14 mouse cellular contexts compared by ENCODE assay signal in the genomic region with DNA sequence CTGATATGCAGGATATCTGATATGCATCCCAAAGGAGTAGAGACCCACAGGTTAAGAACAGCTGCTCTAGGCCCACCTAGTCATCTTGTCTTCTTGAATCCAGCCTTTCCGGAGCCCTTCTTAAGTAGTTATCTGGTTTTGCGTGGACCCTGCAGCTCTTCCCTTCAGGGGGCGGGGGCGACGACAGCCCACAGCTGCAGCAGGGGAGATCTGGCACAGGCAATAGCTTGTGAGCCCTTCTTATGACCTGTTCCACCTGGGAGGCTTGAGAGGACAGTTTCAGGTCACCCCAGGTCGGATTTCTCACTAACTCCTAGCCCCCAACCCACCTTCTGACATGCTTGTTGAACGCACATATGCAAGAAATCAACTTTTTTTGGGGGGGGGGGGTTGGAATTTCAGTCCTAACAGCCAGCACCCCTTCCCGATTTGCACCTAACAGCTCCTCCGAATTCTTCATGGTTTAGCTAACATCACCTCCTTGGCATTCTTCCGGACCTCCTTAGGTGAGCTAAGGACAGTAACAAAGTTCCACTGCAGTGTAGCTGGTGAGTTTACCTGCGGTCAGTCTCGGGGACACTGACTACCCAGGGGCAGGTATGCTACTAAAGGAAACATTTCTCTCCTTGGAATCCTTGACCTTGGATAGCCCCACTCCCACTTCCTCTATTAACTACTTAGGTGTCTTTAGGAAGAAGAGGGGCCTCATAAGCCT. TPM values are rescaled to one million over a fixed set of nuclear protein-coding genes. Genes with fewer than 3 reads are reported as not detected.
A peak's percentile ranks its signal among the peaks of the same experiment; 100 is the strongest.
DNase-seq lines count a peak whose midpoint lies in the region; ATAC-seq lines count a peak whose summit lies in the region.
"Had no signal": no experiment of that assay in that cellular context is flagged by ENCODE, and none has a peak within 500 bp of the region (broad histone marks: within the 10 kb centered on the region; RNA-seq: fewer than 3 reads in every experiment).

No protein-coding gene starts in this region.

- no peaks in the 10 kb centered on the region for H3K9me3 ChIP-seq in limb, embryonic 12.5 days
- H3K9me3 ChIP-seq in limb, embryonic 10.5 days (replicated peaks) = no peaks in the 10 kb centered on the region
- no peaks in the 10 kb centered on the region for H3K9me3 ChIP-seq in limb, embryonic 13.5 days
- H3K9me3 ChIP-seq: neural tube, embryonic 12.5 days had no signal

- H3K4me2 ChIP-seq in limb, embryonic 12.5 days = 0 out of 2 replicates have a peak overlapping the region, but pooled peaks have one; percentile 58
- peak overlapping the region; percentile 71; the same call in 1 of the 2 replicates for H3K4me2 ChIP-seq in limb, embryonic 13.5 days (replicated peaks)

- WGBS in limb, embryonic 12.5 days = 74% methylated on average over 12 of the region's 12 CpGs
- WGBS in limb, embryonic 10.5 days = 68% methylated on average over 12 of the region's 12 CpGs
- whole genome bisulfite sequencing in limb, embryonic 13.5 days = 69% methylated on average over 12 of the region's 12 CpGs

- no peak overlapping the region for H3K4me3 ChIP-seq in limb, embryonic 12.5 days (replicated peaks)
- H3K4me3 ChIP-seq in limb, embryonic 10.5 days = no peak overlapping the region; the same call in 1 of the 2 replicates
- no peak overlapping the region for H3K4me3 ChIP-seq in limb, embryonic 13.5 days

- peak; percentile 92 for DNase-seq in heart, adult 11 months
- DNase-seq in heart, postnatal 14 days = no peak
- no peak for DNase-seq in limb, embryonic 10.5 days (ENCODE audit: low spot score)
- DNase-seq in cerebellum, postnatal 14 days = peak; percentile 29 to 34
- DNase-seq in thymus, postnatal 4 days = no peak
- no peak for DNase-seq in layer of hippocampus, postnatal 10 days (ENCODE audit: low spot score in 2 of 2)

- no peak overlapping the region for H3K27ac ChIP-seq in limb, embryonic 12.5 days
- no peak overlapping the region for H3K27ac ChIP-seq in limb, embryonic 10.5 days
- no peak overlapping the region for H3K27ac ChIP-seq in limb, embryonic 13.5 days

- H3K36me3 ChIP-seq in limb, embryonic 12.5 days = no peaks in the 10 kb centered on the region
- no peaks in the 10 kb centered on the region for H3K36me3 ChIP-seq in limb, embryonic 10.5 days
- no peaks in the 10 kb centered on the region for H3K36me3 ChIP-seq in limb, embryonic 13.5 days
- H3K36me3 ChIP-seq: neural tube, embryonic 12.5 days had no signal

- no peak overlapping the region for H3K9ac ChIP-seq in limb, embryonic 12.5 days (replicated peaks)
- no peak overlapping the region for H3K9ac ChIP-seq in limb, embryonic 13.5 days

- H3K27me3 ChIP-seq in limb, embryonic 12.5 days = peaks cover 3% of the 10 kb centered on the region; the same call in 1 of the 2 replicates
- peaks cover 16% of the 10 kb centered on the region for H3K27me3 ChIP-seq in limb, embryonic 10.5 days (ENCODE audit: low read depth, poor library complexity, severe bottlenecking)
- peaks cover 20% of the 10 kb centered on the region for H3K27me3 ChIP-seq in limb, embryonic 13.5 days

- intact Hi-C loops in heart, postnatal 14 days (cut with DNase I) = loop anchor here (2.0 to 10.0 kb wide), 3 partner anchors 209 to 320 kb away; no protein-coding TSS in a partner anchor

- no peaks in the 10 kb centered on the region for H3K4me1 ChIP-seq in limb, embryonic 12.5 days (replicated peaks)
- peaks cover 14% of the 10 kb centered on the region for H3K4me1 ChIP-seq in limb, embryonic 10.5 days
- peaks cover 10% of the 10 kb centered on the region for H3K4me1 ChIP-seq in limb, embryonic 13.5 days

- no peak for ATAC-seq in limb, embryonic 12.5 days (ENCODE audit: insufficient number of reproducible peaks, insufficient read depth, low FRiP score, low TSS enrichment, low read depth)
- ATAC-seq in limb, embryonic 13.5 days (ENCODE audit: low FRiP score, low read depth) = no peak

RNA-seq across cellular contexts. Expression of gene Olfr288, which starts 13.3 kb away (rescaled TPM):
- total RNA-seq in heart, postnatal 14 days (2021) = not detected
- polyA plus RNA-seq in limb, embryonic 12.5 days (2016; fragmentation: Nextera tagmentation; extraction: Ambion mirVana) = not detected in 2 replicates
- polyA plus RNA-seq in limb, embryonic 10.5 days (2016; fragmentation: Nextera tagmentation; extraction: Ambion mirVana) = not detected in 2 replicates
- polyA plus RNA-seq in limb, embryonic 13.5 days (2015; fragmentation: Nextera tagmentation; extraction: Ambion mirVana) = not detected in 2 replicates
- not detected for total RNA-seq in layer of hippocampus, postnatal 10 days (2021)
- total RNA-seq: gastrocnemius, adult 18-20 months had no signal
- polyA plus RNA-seq: CD4-positive, CD25-positive, alpha-beta regulatory T cell, adult 4 months; liver, embryonic 16.5 days; neural tube, embryonic 12.5 days had no signal

RNA-seq across cellular contexts. Expression of gene Ccdc184, which starts 15.1 kb away (rescaled TPM):
- total RNA-seq in heart, postnatal 14 days (2021) = 1 to 10 TPM; 1.0 to 1.3 TPM
- polyA plus RNA-seq in limb, embryonic 12.5 days (2016; fragmentation: Nextera tagmentation; extraction: Ambion mirVana) = 0.32 and 0.41 TPM in 2 replicates
- 0.11 and 0.33 TPM in 2 replicates for polyA plus RNA-seq in limb, embryonic 10.5 days (2016; fragmentation: Nextera tagmentation; extraction: Ambion mirVana)
- polyA plus RNA-seq in limb, embryonic 13.5 days (2015; fragmentation: Nextera tagmentation; extraction: Ambion mirVana) = 0.48 and 0.60 TPM in 2 replicates
- total RNA-seq in layer of hippocampus, postnatal 10 days (2021) = 10 to 100 TPM; 31.3 to 32.1 TPM
- total RNA-seq: gastrocnemius, adult 18-20 months had no signal

RNA-seq across cellular contexts. Expression of gene Asb8, which starts 16.6 kb away (rescaled TPM):
- total RNA-seq in heart, postnatal 14 days (2021) = 100 to 1,000 TPM in 1 of 2 experiments, 10 to 100 TPM in 1; 99.8 to 111 TPM
- 42.4 and 43.5 TPM in 2 replicates for polyA plus RNA-seq in limb, embryonic 12.5 days (2016; fragmentation: Nextera tagmentation; extraction: Ambion mirVana)
- polyA plus RNA-seq in limb, embryonic 10.5 days (2016; fragmentation: Nextera tagmentation; extraction: Ambion mirVana) = 36.1 and 40.4 TPM in 2 replicates
- 50.7 and 51.0 TPM in 2 replicates for polyA plus RNA-seq in limb, embryonic 13.5 days (2015; fragmentation: Nextera tagmentation; extraction: Ambion mirVana)
- 10 to 100 TPM; 40.8 to 40.9 TPM for total RNA-seq in layer of hippocampus, postnatal 10 days (2021)

RNA-seq across cellular contexts. Expression of gene Gm44579, which starts 38.8 kb away (rescaled TPM):
- total RNA-seq in heart, postnatal 14 days (2021) = not detected
- polyA plus RNA-seq in limb, embryonic 12.5 days (2016; fragmentation: Nextera tagmentation; extraction: Ambion mirVana) = not detected in 2 replicates
- polyA plus RNA-seq in limb, embryonic 10.5 days (2016; fragmentation: Nextera tagmentation; extraction: Ambion mirVana) = not detected in 2 replicates
- polyA plus RNA-seq in limb, embryonic 13.5 days (2015; fragmentation: Nextera tagmentation; extraction: Ambion mirVana) = not detected in 2 replicates
- total RNA-seq in layer of hippocampus, postnatal 10 days (2021) = under 1 TPM in 1 of 2 experiments, not detected in 1; 0.18 TPM
- total RNA-seq: gastrocnemius, adult 18-20 months; layer of hippocampus, postnatal 36 days had no signal
- polyA plus RNA-seq: CD4-positive, CD25-positive, alpha-beta regulatory T cell, adult 4 months; cortical plate, adult 2 months; liver, embryonic 16.5 days; neural tube, embryonic 12.5 days had no signal

RNA-seq across cellular contexts. Expression of gene Olfr287, which starts 38.8 kb away (rescaled TPM):
- not detected for total RNA-seq in heart, postnatal 14 days (2021)
- polyA plus RNA-seq in limb, embryonic 12.5 days (2016; fragmentation: Nextera tagmentation; extraction: Ambion mirVana) = not detected in 2 replicates
- not detected in 2 replicates for polyA plus RNA-seq in limb, embryonic 10.5 days (2016; fragmentation: Nextera tagmentation; extraction: Ambion mirVana)
- not detected in 2 replicates for polyA plus RNA-seq in limb, embryonic 13.5 days (2015; fragmentation: Nextera tagmentation; extraction: Ambion mirVana)
- total RNA-seq in layer of hippocampus, postnatal 10 days (2021) = under 1 TPM; 0.69 to 0.71 TPM
- total RNA-seq: gastrocnemius, adult 18-20 months had no signal
- polyA plus RNA-seq: CD4-positive, CD25-positive, alpha-beta regulatory T cell, adult 4 months; liver, embryonic 16.5 days; neural tube, embryonic 12.5 days had no signal

Comparison
In these comparisons a context has a peak if more than half of its experiments do, and no peak if none do; other contexts are left out.
1. DNase-seq: peak in heart, adult 11 months (single experiment) and cerebellum, postnatal 14 days (2 of 2); none in heart, postnatal 14 days (0 of 2), limb, embryonic 10.5 days (single experiment), thymus, postnatal 4 days (single experiment) and layer of hippocampus, postnatal 10 days (0 of 2).